Mouse (Mus musculus) ES-E14 (cell line): ENCODE measurements around the gene Chsy1. TPM values are rescaled to one million over a fixed set of nuclear protein-coding genes. Genes with fewer than 3 reads are reported as not detected.

Experiments used
- DNase-seq: peaks from one replicate; pipeline ENCODE4 v3.0.0-alpha.2; 2013; ENCODE audit warnings: low read depth, low spot score
- H3K27ac ChIP-seq: 2 replicates; pipeline ENCODE4 v1.5.1; 2012; ENCODE audit warnings: low read depth, mild to moderate bottlenecking, low read length, moderate library complexity, mixed read lengths; ENCODE audit not compliant: poor library complexity, insufficient read depth, severe bottlenecking
- H3K36me3 ChIP-seq: 2 replicates; pipeline ENCODE4 v1.6.1; 2012; ENCODE audit warnings: mild to moderate bottlenecking, low read length, moderate library complexity, mixed read lengths; ENCODE audit not compliant: control insufficient read depth, poor library complexity, insufficient read depth, severe bottlenecking
- H3K4me1 ChIP-seq, 2 experiments: fragments of 150-350 bp in 1 of 2; sonication (generic) in 1 of 2; 2 replicates each; pipeline ENCODE4 v1.6.1; 2012; ENCODE audit warnings: low read length in 2 of 2, mild to moderate bottlenecking in 1 of 2, mixed read lengths in 1 of 2; ENCODE audit not compliant: control insufficient read depth in 2 of 2, insufficient read depth in 2 of 2, poor library complexity in 1 of 2
- H3K4me3 ChIP-seq, 2 experiments: fragments of 150-350 bp in 1 of 2; sonication (generic) in 1 of 2; 2 replicates each; pipeline ENCODE4 v1.5.1; 2012; ENCODE audit warnings: low read length in 2 of 2, low read depth in 1 of 2, mild to moderate bottlenecking in 1 of 2, mixed read lengths in 1 of 2; ENCODE audit not compliant: insufficient read depth in 1 of 2, poor library complexity in 1 of 2, severe bottlenecking in 1 of 2
- H3K9ac ChIP-seq: 2 replicates; pipeline ENCODE4 v1.6.1; 2012; ENCODE audit warnings: low read depth, mild to moderate bottlenecking, low read length, mixed read lengths; ENCODE audit not compliant: poor library complexity, insufficient read depth, severe bottlenecking
- H3K9me3 ChIP-seq: fragments of 150-350 bp; sonication (generic); 2 replicates; pipeline ENCODE4 v1.6.1; 2012; ENCODE audit warnings: low read depth, mild to moderate bottlenecking, low read length; ENCODE audit not compliant: control insufficient read depth, insufficient read depth
- CHD2 ChIP-seq: IDR thresholded peaks from 2 replicates; pipeline ENCODE4 v1.6.1; 2014; ENCODE audit warnings: mild to moderate bottlenecking, low read depth, low read length, inconsistent platforms
- HCFC1 ChIP-seq: IDR thresholded peaks from 2 replicates; pipeline ENCODE4 v1.6.1; 2012; ENCODE audit warnings: low read length, inconsistent platforms, borderline replicate concordance; ENCODE audit not compliant: insufficient read depth
- MAFK ChIP-seq: IDR thresholded peaks from 2 replicates; pipeline ENCODE4 v1.6.1; 2014; ENCODE audit warnings: mild to moderate bottlenecking, low read depth, low read length, inconsistent platforms; ENCODE audit not compliant: insufficient read depth
- ZC3H11A ChIP-seq: IDR thresholded peaks from 2 replicates; pipeline ENCODE4 v1.6.1; 2012; ENCODE audit warnings: low read depth, mild to moderate bottlenecking, inconsistent platforms, low read length, borderline replicate concordance
- ZNF384 ChIP-seq: IDR thresholded peaks from 2 replicates; pipeline ENCODE4 v1.6.1; 2012; ENCODE audit warnings: low read depth, low read length, inconsistent platforms
- in situ Hi-C, 2 experiments: fragments of 600-800 bp; cut with MboI; formaldehyde crosslinking; loops; one replicate each; pipeline ENCODE4 v1.15.1; 2025; ENCODE audit warnings: low sequenced_read_pairs in 2 of 2, inconsistent platforms in 1 of 2; ENCODE audit not compliant: unreplicated experiment in 2 of 2
- total RNA-seq: library from RNA; depleted of rRNA; stranded (reverse); fragments of 300-350 nt; gene quantifications from 2 replicates; pipeline ENCODE4 v1.2.3, GENCODE M21; 2012

The Chsy1 gene
- total RNA-seq, 1 experiment: 30.8 TPM

GRCm38 (mm10) chr7:66178101-66178500, 68.8 kb downstream of the Chsy1 start:
- no peak for TF ChIP-seq CHD2
- no peak for TF ChIP-seq HCFC1
- no peak for TF ChIP-seq MAFK
- TF ChIP-seq ZC3H11A: no peak
- TF ChIP-seq ZNF384: no peak
- H3K4me1 ChIP-seq: no peaks in the 10 kb centered on the region; a peak in 1 of 4 replicates
- H3K27ac ChIP-seq: no peak overlapping the region
- DNase-seq: no peak
- H3K36me3 ChIP-seq: peaks cover 6% of the 10 kb centered on the region; the same call in 1 of the 2 replicates
- H3K9me3 ChIP-seq: no peaks in the 10 kb centered on the region
- in situ Hi-C loops: no loop called here
- H3K4me3 ChIP-seq: no peak overlapping the region
- H3K9ac ChIP-seq: no peak overlapping the region

GRCm38 (mm10) chr7:66179120-66179581, 69.8 kb downstream of the Chsy1 start:
- no peak for DNase-seq
- H3K27ac ChIP-seq: no peak overlapping the region

DNA sequence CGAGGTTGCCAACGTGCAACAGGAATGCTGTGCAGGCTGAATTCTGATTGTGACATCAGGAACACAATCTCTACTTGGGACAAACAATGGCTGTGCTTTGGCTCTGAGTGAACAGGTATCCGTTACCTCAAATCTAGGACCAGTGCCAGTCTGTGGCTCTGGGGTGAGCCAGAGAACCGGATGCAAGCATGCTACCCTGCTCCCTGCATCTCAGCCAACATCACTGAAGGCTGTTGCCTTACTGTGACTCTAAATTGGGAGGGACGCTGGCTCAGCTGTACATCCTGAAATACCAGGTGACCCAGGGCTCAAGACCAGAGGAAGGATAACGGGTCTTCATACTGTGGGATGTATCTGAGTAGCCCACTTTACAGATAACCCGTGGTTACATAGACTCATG, 70.4 kb downstream of the Chsy1 start:
- Histone ChIP-seq H3K27ac (no peak overlapping the region), H3K9me3 (no peaks in the 10 kb centered on the region), H3K4me1 (no peaks in the 10 kb centered on the region; a peak in 1 of 4 replicates), H3K36me3 (no peaks in the 10 kb centered on the region), H3K4me3 (no peak overlapping the region), H3K9ac (no peak overlapping the region)
- in situ Hi-C loops: no loop called here
- DNase-seq: no peak
- no peak for TF ChIP-seq CHD2
- no peak for TF ChIP-seq MAFK
- TF ChIP-seq HCFC1: no peak
- no peak for TF ChIP-seq ZC3H11A
- no peak for TF ChIP-seq ZNF384

More at GRCm38 (mm10) chr7:66179120-66179581, 69.8 kb downstream of the Chsy1 start:
- Histone ChIP-seq H3K36me3 (peaks cover 2% of the 10 kb centered on the region; the same call in 1 of the 2 replicates), H3K9me3 (no peaks in the 10 kb centered on the region), H3K4me1 (no peaks in the 10 kb centered on the region; a peak in 1 of 4 replicates), H3K4me3 (no peak overlapping the region), H3K9ac (no peak overlapping the region)
- in situ Hi-C loops: no loop called here
- no peak for TF ChIP-seq HCFC1
- TF ChIP-seq CHD2: no peak
- no peak for TF ChIP-seq ZC3H11A
- no peak for TF ChIP-seq ZNF384

- TF ChIP-seq CHD2: no peak
- no peak for TF ChIP-seq MAFK
- no peak for TF ChIP-seq HCFC1
- TF ChIP-seq ZC3H11A: no peak
- TF ChIP-seq ZNF384: no peak
- in situ Hi-C loops: no loop called here
- Histone ChIP-seq H3K36me3 (no peaks in the 10 kb centered on the region), H3K9me3 (no peaks in the 10 kb centered on the region), H3K4me3 (no peak overlapping the region), H3K4me1 (no peaks in the 10 kb centered on the region; a peak in 1 of 4 replicates), H3K27ac (no peak overlapping the region), H3K9ac (no peak overlapping the region)
- no peak for DNase-seq
Observed at GRCm38 (mm10) chr7:66180260-66180659, 70.9 kb downstream of the Chsy1 start.
